Mouse (Mus musculus) heart, postnatal 0 days (tissue): ENCODE data around the gene Ap1m2.

ENCODE experiments used
- CTCF ChIP-seq: IDR thresholded peaks from 2 replicates; pipeline ENCODE4 v1.5.1; 2016; ENCODE audit warnings: antibody characterized with exemption, control low read depth, low read depth
- EP300 ChIP-seq: IDR thresholded peaks from 2 replicates; pipeline ENCODE4 v1.6.1; 2016; ENCODE audit warnings: antibody characterized with exemption, low read depth

- no peak for TF ChIP-seq CTCF
- no peak for TF ChIP-seq EP300
Observed at GRCm38 (mm10) chr9:21248326-21248725, 63.8 kb downstream of the Ap1m2 start, which contains the start of gene S1pr5.
